Mouse (Mus musculus) erythroblast, embryonic 14.5 days (primary cell): ENCODE data around the gene Carm1.

Experiments used
- GATA1 ChIP-seq: IDR thresholded peaks from 2 replicates; pipeline ENCODE4 v1.6.1; 2012; ENCODE audit warnings: low read length, inconsistent platforms, mixed read lengths
- TAL1 ChIP-seq: IDR thresholded peaks from 3 replicates; pipeline ENCODE4 v1.6.1; 2012; ENCODE audit warnings: low read length, inconsistent platforms, mixed read lengths

DNA sequence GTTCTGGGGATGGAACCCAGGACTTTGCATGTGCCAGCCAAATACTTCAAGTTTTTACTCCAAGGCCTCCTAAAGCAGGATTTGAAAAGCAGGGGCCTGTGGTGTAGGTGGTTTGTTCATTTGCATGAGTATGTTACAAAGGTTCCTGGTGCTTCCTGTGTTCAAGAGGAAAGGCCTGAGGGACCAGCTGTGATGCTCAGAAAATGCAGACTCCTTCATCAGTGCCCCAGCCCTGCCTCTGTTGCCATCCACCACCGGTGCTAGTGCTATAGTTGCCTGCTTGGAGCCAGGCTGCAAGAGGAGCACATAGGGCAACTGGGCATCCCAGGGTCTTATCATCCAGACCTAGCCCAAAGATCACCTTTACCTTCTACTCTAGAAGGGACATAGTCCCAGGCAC is 19.8 kb downstream of the Carm1 start:
- TF ChIP-seq GATA1 = no peak
- no peak for TF ChIP-seq TAL1
